Mouse (Mus musculus) olfactory bulb, adult 2 months (tissue): Measurements from ENCODE around the gene Spata5.

ENCODE experiments used
- CTCF ChIP-seq: fragments of 200-500 bp; IDR thresholded peaks from 2 replicates; pipeline ENCODE4 v1.5.1; 2012; ENCODE audit warnings: low read depth, mild to moderate bottlenecking, low read length, moderate library complexity; ENCODE audit not compliant: insufficient read depth
- POLR2A ChIP-seq: fragments of 200-500 bp; IDR thresholded peaks from 2 replicates; pipeline ENCODE4 v1.6.1; 2012; ENCODE audit warnings: mild to moderate bottlenecking, low read depth, low read length, moderate library complexity; ENCODE audit not compliant: insufficient read depth

- TF ChIP-seq CTCF: no peak
- TF ChIP-seq POLR2A: no peak
Measured at GRCm38 (mm10) chr3:37604976-37605875, 185.5 kb downstream of the Spata5 start.
